Mouse (Mus musculus): ENCODE results near the gene Aif1.

Aif1 gene

GRCm38 (mm10) chr17:35175968-35176367 is at the start of gene Aif1:
Gene Aif1 (minus strand): TSS chr17:35176068.
- no peak for DNase-seq (ENCODE audit: low spot score in 2 of 2)

GRCm38 (mm10) chr17:35225456-35225855 is 49.6 kb upstream of the Aif1 start:
- DNase-seq (ENCODE audit: low spot score in 2 of 2), result no peak

GRCm38 (mm10) chr17:35224641-35225040 is 48.8 kb upstream of the Aif1 start:
- DNase-seq (ENCODE audit: low spot score in 2 of 2), result no peak

GRCm38 (mm10) chr17:35222299-35222698 is 46.4 kb upstream of the Aif1 start:
- no peak for DNase-seq (ENCODE audit: low spot score in 2 of 2)

GRCm38 (mm10) chr17:35220156-35220952 is 44.5 kb upstream of the Aif1 start, which contains the start of gene Gm16181:
Gene Gm16181 (plus strand): TSS chr17:35220834.
- DNase-seq (ENCODE audit: low spot score in 2 of 2), result no peak

GRCm38 (mm10) chr17:35219601-35220041 is 43.8 kb upstream of the Aif1 start:
- no peak for DNase-seq (ENCODE audit: low spot score in 2 of 2)

- no peak for DNase-seq (ENCODE audit: low spot score in 2 of 2)
These were observed 42.8 kb upstream of the Aif1 start for GRCm38 (mm10) chr17:35218516-35219193.

- DNase-seq (ENCODE audit: low spot score in 2 of 2), result no peak
These were observed 37.2 kb upstream of the Aif1 start for GRCm38 (mm10) chr17:35213071-35213470.

- DNase-seq (ENCODE audit: low spot score in 2 of 2), result no peak
These were observed 34.7 kb upstream of the Aif1 start for GRCm38 (mm10) chr17:35210593-35210992.

GRCm38 (mm10) chr17:35209785-35210535 is 34.1 kb upstream of the Aif1 start:
- no peak for DNase-seq (ENCODE audit: low spot score in 2 of 2)

GRCm38 (mm10) chr17:35205380-35205769 is 29.5 kb upstream of the Aif1 start:
- DNase-seq (ENCODE audit: low spot score in 2 of 2), result no peak

GRCm38 (mm10) chr17:35204494-35205379 is 28.9 kb upstream of the Aif1 start, which contains the start of gene Lta:
Gene Lta (minus strand): TSS chr17:35205351.
- DNase-seq (ENCODE audit: low spot score in 2 of 2), result no peak

- DNase-seq (ENCODE audit: low spot score in 2 of 2), result no peak
These were observed 26.6 kb upstream of the Aif1 start for GRCm38 (mm10) chr17:35202442-35202841.

GRCm38 (mm10) chr17:35201787-35202186 is 25.9 kb upstream of the Aif1 start, which contains the start of gene Tnf:
Gene Tnf (minus strand): TSS chr17:35202007.
- no peak for DNase-seq (ENCODE audit: low spot score in 2 of 2)

GRCm38 (mm10) chr17:35201128-35201527 is 25.3 kb upstream of the Aif1 start:
- no peak for DNase-seq (ENCODE audit: low spot score in 2 of 2)

- DNase-seq (ENCODE audit: low spot score in 2 of 2), result no peak
These were observed 24.5 kb upstream of the Aif1 start for GRCm38 (mm10) chr17:35200398-35200797.

- no peak for DNase-seq (ENCODE audit: low spot score in 2 of 2)
These were observed 23.1 kb upstream of the Aif1 start for GRCm38 (mm10) chr17:35198946-35199345.

- DNase-seq (ENCODE audit: low spot score in 2 of 2), result no peak
These were observed 22.2 kb upstream of the Aif1 start for GRCm38 (mm10) chr17:35198029-35198428.

- DNase-seq (ENCODE audit: low spot score in 2 of 2), result no peak
These were observed 21.3 kb upstream of the Aif1 start for GRCm38 (mm10) chr17:35197126-35197525.

GRCm38 (mm10) chr17:35196321-35196641 is 20.4 kb upstream of the Aif1 start:
- DNase-seq (ENCODE audit: low spot score in 2 of 2), result no peak

- DNase-seq (ENCODE audit: low spot score in 2 of 2), result peak; percentile 78 to 80
These were observed 19.9 kb upstream of the Aif1 start for GRCm38 (mm10) chr17:35195631-35196320.
